Mouse (Mus musculus) CH12.LX (cell line): ENCODE results near the gene Rimkla. TPM values are rescaled to one million over a fixed set of nuclear protein-coding genes. Genes with fewer than 3 reads are reported as not detected.

ENCODE experiments used
- DNase-seq: peaks from one replicate; pipeline ENCODE4 v3.0.0-alpha.2; 2013; ENCODE audit errors: extremely low read depth
- H3K27ac ChIP-seq: 2 replicates; pipeline ENCODE4 v1.5.1; 2012; ENCODE audit warnings: low read depth, mild to moderate bottlenecking, control low read depth, moderate library complexity; ENCODE audit not compliant: insufficient read depth
- H3K27me3 ChIP-seq: replicated peaks from 2 replicates; pipeline ENCODE3; 2012; ENCODE audit warnings: inconsistent platforms
- H3K36me3 ChIP-seq, 2 experiments: replicated peaks in 1 of 2; 2 replicates each; pipeline versions ENCODE3 to v1.6.1; 2012; ENCODE audit warnings: inconsistent platforms in 1 of 2, low read length in 1 of 2, mild to moderate bottlenecking in 1 of 2, mixed read lengths in 1 of 2, moderate library complexity in 1 of 2; ENCODE audit not compliant: control insufficient read depth in 1 of 2, insufficient read depth in 1 of 2
- H3K4me1 ChIP-seq, 2 experiments: 2 replicates each; pipeline ENCODE4 v1.6.1; 2012; ENCODE audit warnings: inconsistent platforms in 1 of 2, moderate library complexity in 1 of 2; ENCODE audit not compliant: insufficient read depth in 2 of 2, control insufficient read depth in 1 of 2
- H3K4me2 ChIP-seq: 2 replicates; pipeline ENCODE4 v1.6.1; 2012; ENCODE audit warnings: low read depth, mild to moderate bottlenecking, control low read depth; ENCODE audit not compliant: poor library complexity, insufficient read depth, severe bottlenecking
- H3K4me3 ChIP-seq, 3 experiments: fragments of 150-350 bp in 1 of 3; sonication (generic) in 1 of 3; replicated peaks in 1 of 3; 2 replicates each; pipeline versions ENCODE3 to v1.5.1; 2011 to 2012; ENCODE audit warnings: low read depth in 2 of 3, low read length in 2 of 3, mild to moderate bottlenecking in 2 of 3, moderate library complexity in 2 of 3, control low read depth in 1 of 3, improper control_type of control experiment in 1 of 3, inconsistent platforms in 1 of 3, mixed read lengths in 1 of 3; ENCODE audit not compliant: poor library complexity in 1 of 3
- H3K79me2 ChIP-seq: replicated peaks from 2 replicates; pipeline ENCODE4 v1.6.1; 2012; ENCODE audit warnings: mild to moderate bottlenecking, moderate library complexity; ENCODE audit not compliant: control insufficient read depth, poor library complexity, insufficient read depth, severe bottlenecking; ENCODE audit errors: extremely low read depth
- H3K9ac ChIP-seq: 2 replicates; pipeline ENCODE4 v1.6.1; 2012; ENCODE audit warnings: low read depth, mild to moderate bottlenecking, control low read depth, moderate library complexity; ENCODE audit not compliant: insufficient read depth
- H3K9me3 ChIP-seq: replicated peaks from 2 replicates; pipeline ENCODE3; 2012; ENCODE audit warnings: low read length, inconsistent platforms, mixed read lengths
- BHLHE40 ChIP-seq: IDR thresholded peaks from 2 replicates; pipeline ENCODE4 v1.6.1; 2011; ENCODE audit warnings: mild to moderate bottlenecking, low read depth, low read length, improper control_type of control experiment
- CHD2 ChIP-seq: IDR thresholded peaks from 2 replicates; pipeline ENCODE4 v1.6.1; 2011; ENCODE audit warnings: low read length, improper control_type of control experiment
- CTCF ChIP-seq, 2 experiments: IDR thresholded peaks in 1 of 2; conservative IDR thresholded peaks in 1 of 2; 2 replicates each; pipeline ENCODE4 v1.5.1; 2011 to 2012; ENCODE audit warnings: low read depth in 2 of 2, low read length in 2 of 2, improper control_type of control experiment in 1 of 2, inconsistent platforms in 1 of 2, mild to moderate bottlenecking in 1 of 2, moderate library complexity in 1 of 2
- E2F4 ChIP-seq: IDR thresholded peaks from 2 replicates; pipeline ENCODE4 v1.6.1; 2011; ENCODE audit warnings: low read depth, low read length, improper control_type of control experiment; ENCODE audit not compliant: insufficient replicate concordance
- ELF1 ChIP-seq: IDR thresholded peaks from 2 replicates; pipeline ENCODE4 v1.6.1; 2014; ENCODE audit warnings: low read depth, mild to moderate bottlenecking, inconsistent platforms, low read length, improper control_type of control experiment
- GABPA ChIP-seq: IDR thresholded peaks from 2 replicates; pipeline ENCODE4 v1.6.1; 2012; ENCODE audit warnings: low read depth, low read length, improper control_type of control experiment, inconsistent platforms; ENCODE audit not compliant: insufficient replicate concordance
- HCFC1 ChIP-seq: IDR thresholded peaks from 2 replicates; pipeline ENCODE4 v1.6.1; 2012; ENCODE audit warnings: low read depth, mild to moderate bottlenecking, inconsistent platforms, low read length, improper control_type of control experiment
- IRF4 ChIP-seq: IDR thresholded peaks from 2 replicates; pipeline ENCODE4 v1.6.1; 2014; ENCODE audit warnings: low read depth, mild to moderate bottlenecking, inconsistent platforms, low read length, improper control_type of control experiment
- JUN ChIP-seq: IDR thresholded peaks from 2 replicates; pipeline ENCODE4 v1.6.1; 2011; ENCODE audit warnings: low read depth, mild to moderate bottlenecking, low read length, improper control_type of control experiment, moderate library complexity; ENCODE audit not compliant: insufficient read depth
- KAT2A ChIP-seq: IDR thresholded peaks from 2 replicates; pipeline ENCODE4 v1.6.1; 2012; ENCODE audit warnings: low read length, improper control_type of control experiment, inconsistent platforms; ENCODE audit not compliant: insufficient replicate concordance
- MAFK ChIP-seq: IDR thresholded peaks from 2 replicates; pipeline ENCODE4 v1.6.1; 2011; ENCODE audit warnings: low read length, improper control_type of control experiment; ENCODE audit not compliant: insufficient replicate concordance
- MAX ChIP-seq: IDR thresholded peaks from 2 replicates; pipeline ENCODE4 v1.6.1; 2011; ENCODE audit warnings: low read length, improper control_type of control experiment
- MAZ ChIP-seq: IDR thresholded peaks from 2 replicates; pipeline ENCODE4 v1.6.1; 2012; ENCODE audit warnings: low read depth, mild to moderate bottlenecking, inconsistent platforms, low read length, improper control_type of control experiment, moderate library complexity
- MEF2A ChIP-seq: IDR thresholded peaks from 2 replicates; pipeline ENCODE4 v1.6.1; 2014; ENCODE audit warnings: low read depth, mild to moderate bottlenecking, inconsistent platforms, low read length, improper control_type of control experiment, borderline replicate concordance
- MXI1 ChIP-seq: IDR thresholded peaks from 2 replicates; pipeline ENCODE4 v1.6.1; 2011; ENCODE audit warnings: mild to moderate bottlenecking, low read depth, low read length, improper control_type of control experiment
- MYC ChIP-seq: IDR thresholded peaks from 2 replicates; pipeline ENCODE4 v1.6.1; 2011; ENCODE audit warnings: low read depth, mild to moderate bottlenecking, improper control_type of control experiment, low read length
- NELFE ChIP-seq: IDR thresholded peaks from 2 replicates; pipeline ENCODE4 v1.6.1; 2011; ENCODE audit warnings: low read depth, low read length, improper control_type of control experiment
- NRF1 ChIP-seq: IDR thresholded peaks from 2 replicates; pipeline ENCODE4 v1.6.1; 2014; ENCODE audit warnings: low read depth, mild to moderate bottlenecking, inconsistent platforms, low read length, improper control_type of control experiment, moderate library complexity
- POLR2AphosphoS2 ChIP-seq: IDR thresholded peaks from 2 replicates; pipeline ENCODE4 v1.6.1; 2011; ENCODE audit warnings: low read depth, low read length, improper control_type of control experiment
- RCOR1 ChIP-seq: conservative IDR thresholded peaks from 2 replicates; pipeline ENCODE4 v1.6.1; 2012; ENCODE audit warnings: low read depth, mild to moderate bottlenecking, inconsistent platforms, low read length, improper control_type of control experiment
- SIN3A ChIP-seq: IDR thresholded peaks from 2 replicates; pipeline ENCODE4 v1.6.1; 2012; ENCODE audit warnings: low read length, improper control_type of control experiment, inconsistent platforms
- SMC3 ChIP-seq: IDR thresholded peaks from 2 replicates; pipeline ENCODE4 v1.6.1; 2011; ENCODE audit warnings: low read depth, low read length, improper control_type of control experiment
- TBP ChIP-seq: conservative IDR thresholded peaks from 2 replicates; pipeline ENCODE4 v1.6.1; 2011; ENCODE audit warnings: low read depth, low read length, improper control_type of control experiment
- TCF12 ChIP-seq: IDR thresholded peaks from 2 replicates; pipeline ENCODE4 v1.6.1; 2014; ENCODE audit warnings: low read depth, mild to moderate bottlenecking, inconsistent platforms, low read length, improper control_type of control experiment
- UBTF ChIP-seq: IDR thresholded peaks from 2 replicates; pipeline ENCODE4 v1.6.1; 2012; ENCODE audit warnings: low read depth, mild to moderate bottlenecking, inconsistent platforms, low read length, improper control_type of control experiment, moderate library complexity
- USF1 ChIP-seq: IDR thresholded peaks from 2 replicates; pipeline ENCODE4 v1.6.1; 2014; ENCODE audit warnings: low read depth, mild to moderate bottlenecking, inconsistent platforms, low read length, improper control_type of control experiment
- USF2 ChIP-seq: conservative IDR thresholded peaks from 2 replicates; pipeline ENCODE4 v1.6.1; 2011; ENCODE audit warnings: low read depth, low read length, improper control_type of control experiment
- ZC3H11A ChIP-seq: IDR thresholded peaks from 2 replicates; pipeline ENCODE4 v1.6.1; 2012; ENCODE audit warnings: low read depth, mild to moderate bottlenecking, inconsistent platforms, low read length, improper control_type of control experiment
- ZKSCAN1 ChIP-seq: IDR thresholded peaks from 2 replicates; pipeline ENCODE4 v1.6.1; 2012; ENCODE audit warnings: low read depth, inconsistent platforms, low read length, improper control_type of control experiment, borderline replicate concordance
- ZMIZ1 ChIP-seq: IDR thresholded peaks from 2 replicates; pipeline ENCODE4 v1.6.1; 2012; ENCODE audit warnings: low read depth, mild to moderate bottlenecking, inconsistent platforms, low read length, improper control_type of control experiment
- ZNF384 ChIP-seq: IDR thresholded peaks from 2 replicates; pipeline ENCODE4 v1.6.1; 2012; ENCODE audit warnings: low read depth, low read length, improper control_type of control experiment, inconsistent platforms
- dilution Hi-C: fragments of 300-500 bp; cut with MboI; formaldehyde crosslinking; loops from 2 replicates; pipeline ENCODE4 v1.14.3; 2020; ENCODE audit warnings: low sequenced_read_pairs; ENCODE audit not compliant: extremely low pct_unique_long_range_greater_than_20kb, extremely low pct_ligation_motif_present
- in situ Hi-C: fragments of 300-500 bp; cut with MboI; formaldehyde crosslinking; loops from 3 replicates; pipeline ENCODE4 v1.14.3; 2019; ENCODE audit warnings: low sequenced_read_pairs, low pct_ligation_motif_present, low pct_unique_long_range_greater_than_20kb, mixed read lengths
- polyA plus RNA-seq: library from polyadenylated mRNA; unstranded; fragments of >175 nt; gene quantifications from 2 replicates; pipeline ENCODE4 v1.2.1, GENCODE M21; 2012; ENCODE audit warnings: low read depth; ENCODE audit not compliant: insufficient read length
- total RNA-seq, 2 experiments: library from RNA; depleted of rRNA; stranded (reverse); fragments of 300-350 nt in 1 of 2; fragments of >200 nt in 1 of 2; gene quantifications; 2 replicates each; pipeline ENCODE4 v1.2.3; 2012 to 2014

The Rimkla gene
- total and polyA plus RNA-seq, 3 experiments: 0.48 to 0.84 (median 0.59) TPM

DNA sequence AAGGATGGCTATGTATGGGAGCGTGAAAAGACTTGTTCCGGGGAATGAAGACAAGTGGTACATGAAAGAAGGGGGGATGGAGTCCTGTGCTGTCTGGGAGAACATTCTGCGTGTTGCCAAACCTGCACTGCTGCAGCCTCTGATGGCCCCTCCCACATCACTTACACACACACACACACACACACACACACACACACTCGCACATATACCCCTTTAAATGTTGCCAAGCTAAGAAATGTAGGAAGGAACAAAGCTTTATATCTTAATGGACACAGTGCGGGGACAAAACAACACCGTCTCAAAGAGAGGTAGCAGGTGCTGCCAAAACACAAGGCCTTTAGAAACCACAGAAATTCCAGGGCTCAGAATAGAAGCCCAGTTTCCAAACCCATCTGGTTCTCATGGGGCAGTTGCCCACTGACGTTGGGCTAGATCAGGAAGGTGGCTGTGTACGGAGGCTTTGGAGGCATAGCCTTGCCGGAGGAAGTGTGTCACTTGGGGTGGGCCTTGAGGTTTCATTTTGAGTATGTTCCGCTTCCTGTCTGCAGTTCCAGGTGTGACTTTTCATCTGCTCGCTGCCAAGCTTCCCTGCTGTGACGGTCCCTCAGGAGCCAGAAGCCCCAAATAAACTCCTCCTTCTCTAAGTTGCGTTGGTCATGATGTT is 28.5 kb downstream of the Rimkla start (continued):
- TF ChIP-seq TBP: peak; percentile 84
- TF ChIP-seq MEF2A: peak; percentile 83
- TF ChIP-seq TCF12: peak; percentile 97
- peak; percentile 84 for TF ChIP-seq BHLHE40
- no peak for TF ChIP-seq GABPA
- TF ChIP-seq SMC3: no peak
- peak; percentile 70 for TF ChIP-seq MAX
- TF ChIP-seq, all 38 proteins: peak for 25

DNA sequence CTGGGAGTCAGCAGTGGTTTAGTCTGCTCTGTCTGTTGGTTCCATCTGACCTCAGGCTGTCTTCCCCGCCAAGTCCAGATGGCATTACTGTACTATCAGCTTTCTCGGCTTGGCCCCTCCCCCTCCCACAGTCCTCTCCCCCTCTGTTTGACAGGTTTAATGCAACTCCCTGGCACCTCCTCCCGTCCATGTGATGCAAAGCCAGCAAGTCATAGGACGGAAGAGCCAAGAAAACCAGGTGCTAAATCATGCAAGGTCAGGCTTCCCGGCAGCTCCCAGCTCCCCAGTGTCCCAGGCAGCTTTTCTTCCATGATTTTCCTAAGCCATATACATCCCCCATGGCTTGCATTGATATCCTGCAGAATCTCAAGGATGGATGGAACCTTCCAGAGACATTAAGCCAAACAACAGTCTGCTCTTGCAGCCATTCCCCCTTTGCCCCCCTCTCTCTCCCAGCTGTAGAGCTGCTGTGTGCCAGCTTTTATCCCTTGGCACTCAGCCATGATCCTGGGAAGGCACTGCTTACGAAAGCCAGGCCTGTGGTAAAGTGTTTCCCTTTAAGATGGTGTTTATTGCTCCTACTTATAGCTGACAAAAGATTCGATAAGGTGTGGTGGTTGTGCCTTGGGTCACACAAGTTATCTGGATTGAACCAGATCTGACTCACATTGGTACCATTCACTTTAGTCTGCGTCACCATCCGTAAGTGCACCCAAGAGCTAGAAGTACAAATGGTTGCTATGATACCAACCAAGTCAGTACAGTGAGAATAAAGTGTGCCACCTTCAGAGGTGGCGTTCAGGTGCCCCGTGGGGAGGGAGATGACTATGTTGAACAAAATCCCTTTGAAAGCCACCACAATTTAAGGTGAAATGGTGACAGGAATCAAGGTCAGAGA is 29.3 kb downstream of the Rimkla start:
- no peaks in the 10 kb centered on the region for H3K9me3 ChIP-seq
- peak overlapping the region; percentile 43 for H3K9ac ChIP-seq
- dilution Hi-C loops: no loop called here
- peak overlapping the region; percentile 75 for H3K27ac ChIP-seq
- H3K4me2 ChIP-seq: peak overlapping the region; percentile 90
- no peaks in the 10 kb centered on the region for H3K27me3 ChIP-seq
- H3K36me3 ChIP-seq: peaks cover 0 to 9% of the 10 kb centered on the region in 2 experiments
- H3K4me3 ChIP-seq: peak overlapping the region; percentile 41 to 57 (median 44)
- in situ Hi-C loops: no loop called here
- peaks cover 26 to 72% of the 10 kb centered on the region in 2 experiments for H3K4me1 ChIP-seq
- peak; percentile 90 for DNase-seq
- no peaks in the 10 kb centered on the region for H3K79me2 ChIP-seq
- TF ChIP-seq SMC3: peak; percentile 46
- TF ChIP-seq CTCF (conservative IDR thresholded peaks at IDR 0.05 in 1 of 2, IDR thresholded peaks at IDR 0.05 in 1 of 2; ENCODE audit: low read depth in 2 of 2, low read length in 2 of 2): peak in 1 of 2 experiments; percentile 53; a peak in 2 of 4 replicates
- TF ChIP-seq POLR2AphosphoS2: 0 out of 2 replicates have a peak, but pooled peaks have one; percentile 13
- no peak for TF ChIP-seq RCOR1
- TF ChIP-seq UBTF: no peak
- peak; percentile 37 for TF ChIP-seq TBP
- TF ChIP-seq HCFC1: peak; percentile 29; the same call in 1 of the 2 replicates
- peak; percentile 54; the same call in 1 of the 2 replicates for TF ChIP-seq ELF1
- TF ChIP-seq MAZ: peak; percentile 76; the same call in 1 of the 2 replicates
- no peak for TF ChIP-seq ZC3H11A
- no peak for TF ChIP-seq JUN
- no peak for TF ChIP-seq GABPA
- peak; percentile 57; the same call in 1 of the 2 replicates for TF ChIP-seq NELFE
- TF ChIP-seq MXI1: peak; percentile 85
- TF ChIP-seq NRF1: no peak
- no peak for TF ChIP-seq ZKSCAN1
- TF ChIP-seq ZMIZ1: no peak; the same call in 1 of the 2 replicates
- no peak; the same call in 1 of the 2 replicates for TF ChIP-seq MEF2A
- peak; percentile 61 for TF ChIP-seq USF1
- no peak for TF ChIP-seq KAT2A
- peak; percentile 80 for TF ChIP-seq CHD2
- TF ChIP-seq MYC: 0 out of 2 replicates have a peak, but pooled peaks have one; percentile 59
- peak; percentile 60; the same call in 1 of the 2 replicates for TF ChIP-seq IRF4
- TF ChIP-seq SIN3A: peak; percentile 70; the same call in 1 of the 2 replicates
- TF ChIP-seq TCF12: peak; percentile 72
- no peak for TF ChIP-seq ZNF384
- no peak for TF ChIP-seq E2F4
- TF ChIP-seq USF2: no peak; the same call in 1 of the 2 replicates
- no peak for TF ChIP-seq MAFK
